Mouse (Mus musculus) liver, adult 2 months (tissue): ENCODE data around the gene Polr2f.

Experiments used
- CTCF ChIP-seq: fragments of 200-500 bp; IDR thresholded peaks from 2 replicates; pipeline ENCODE4 v1.5.1; 2011; ENCODE audit warnings: low read depth, low read length, control low read depth
- POLR2A ChIP-seq: fragments of 200-500 bp; IDR thresholded peaks from 2 replicates; pipeline ENCODE4 v1.6.1; 2011; ENCODE audit warnings: low read length, control low read depth; ENCODE audit not compliant: insufficient read depth; ENCODE audit errors: extremely low read depth

DNA sequence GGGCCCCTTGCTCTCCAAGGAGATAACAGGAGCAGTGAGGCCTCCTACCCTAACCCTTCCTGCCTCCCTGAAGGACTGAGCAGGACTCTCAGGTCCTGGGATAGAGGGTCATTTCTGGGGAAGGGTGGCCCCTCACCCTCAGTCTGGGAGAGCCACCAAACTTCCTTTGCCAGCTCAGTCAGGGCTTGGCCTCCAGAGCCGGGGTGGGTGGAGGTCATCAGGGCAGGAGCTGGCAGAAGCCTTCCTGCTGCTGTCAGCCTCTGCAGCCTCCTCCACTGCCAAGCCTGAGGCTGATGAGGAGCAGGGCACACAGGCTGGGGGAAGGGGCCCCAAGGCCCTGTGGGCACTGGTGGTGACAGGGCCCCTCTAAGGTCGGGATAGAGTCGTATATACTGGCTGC is 14.8 kb downstream of the Polr2f start:
- TF ChIP-seq CTCF (no peak), POLR2A (no peak)
